Mouse (Mus musculus) testis, adult 2 months (tissue): Measurements from ENCODE around the gene Mrln. TPM values are rescaled to one million over a fixed set of nuclear protein-coding genes. Genes with fewer than 3 reads are reported as not detected.

Experiments
- H3K27ac ChIP-seq: fragments of 200-500 bp; 2 replicates; pipeline ENCODE4 v1.5.1; 2012; ENCODE audit warnings: low read depth, low read length; ENCODE audit not compliant: control insufficient read depth, insufficient read depth
- H3K27me3 ChIP-seq: fragments of 200-500 bp; 2 replicates; pipeline ENCODE4 v1.6.1; 2012; ENCODE audit warnings: mild to moderate bottlenecking, low read length, moderate library complexity; ENCODE audit not compliant: control insufficient read depth, insufficient read depth
- H3K36me3 ChIP-seq: fragments of 200-500 bp; 2 replicates; pipeline ENCODE4 v1.6.1; 2012; ENCODE audit warnings: mild to moderate bottlenecking, low read length; ENCODE audit not compliant: control insufficient read depth, insufficient read depth
- H3K4me1 ChIP-seq: fragments of 200-500 bp; 2 replicates; pipeline ENCODE4 v1.6.1; 2012; ENCODE audit warnings: low read length; ENCODE audit not compliant: control insufficient read depth, insufficient read depth
- H3K4me3 ChIP-seq: fragments of 200-500 bp; 2 replicates; pipeline ENCODE4 v1.5.1; 2012; ENCODE audit warnings: low read depth, mild to moderate bottlenecking, low read length, moderate library complexity, mixed read lengths; ENCODE audit not compliant: control insufficient read depth
- CTCF ChIP-seq: fragments of 200-500 bp; IDR thresholded peaks from 2 replicates; pipeline ENCODE4 v1.5.1; 2012; ENCODE audit warnings: low read depth, mild to moderate bottlenecking, inconsistent platforms, low read length, moderate library complexity; ENCODE audit not compliant: control insufficient read depth, insufficient read depth, insufficient replicate concordance
- POLR2A ChIP-seq: fragments of 200-500 bp; IDR thresholded peaks from 2 replicates; pipeline ENCODE4 v1.6.1; 2012; ENCODE audit warnings: low read depth, mild to moderate bottlenecking, inconsistent platforms, low read length, moderate library complexity; ENCODE audit not compliant: control insufficient read depth
- polyA plus RNA-seq: library from polyadenylated mRNA; depleted of rRNA; stranded (reverse); fragments of >200 nt; gene quantifications from 2 replicates; pipeline ENCODE4 v1.2.3, GENCODE M21; 2012

Mrln gene
- polyA plus RNA-seq, 1 experiment, result 1.6 TPM

- H3K27ac ChIP-seq, result no peak overlapping the region
- no peaks in the 10 kb centered on the region for H3K4me1 ChIP-seq
- H3K27me3 ChIP-seq, result no peaks in the 10 kb centered on the region
- no peaks in the 10 kb centered on the region for H3K36me3 ChIP-seq
- no peak for TF ChIP-seq POLR2A
- TF ChIP-seq CTCF, result no peak
- H3K4me3 ChIP-seq, result no peak overlapping the region
Measured at GRCm38 (mm10) chr10:70181279-70181972, 23.0 kb upstream of the Mrln start.

DNA sequence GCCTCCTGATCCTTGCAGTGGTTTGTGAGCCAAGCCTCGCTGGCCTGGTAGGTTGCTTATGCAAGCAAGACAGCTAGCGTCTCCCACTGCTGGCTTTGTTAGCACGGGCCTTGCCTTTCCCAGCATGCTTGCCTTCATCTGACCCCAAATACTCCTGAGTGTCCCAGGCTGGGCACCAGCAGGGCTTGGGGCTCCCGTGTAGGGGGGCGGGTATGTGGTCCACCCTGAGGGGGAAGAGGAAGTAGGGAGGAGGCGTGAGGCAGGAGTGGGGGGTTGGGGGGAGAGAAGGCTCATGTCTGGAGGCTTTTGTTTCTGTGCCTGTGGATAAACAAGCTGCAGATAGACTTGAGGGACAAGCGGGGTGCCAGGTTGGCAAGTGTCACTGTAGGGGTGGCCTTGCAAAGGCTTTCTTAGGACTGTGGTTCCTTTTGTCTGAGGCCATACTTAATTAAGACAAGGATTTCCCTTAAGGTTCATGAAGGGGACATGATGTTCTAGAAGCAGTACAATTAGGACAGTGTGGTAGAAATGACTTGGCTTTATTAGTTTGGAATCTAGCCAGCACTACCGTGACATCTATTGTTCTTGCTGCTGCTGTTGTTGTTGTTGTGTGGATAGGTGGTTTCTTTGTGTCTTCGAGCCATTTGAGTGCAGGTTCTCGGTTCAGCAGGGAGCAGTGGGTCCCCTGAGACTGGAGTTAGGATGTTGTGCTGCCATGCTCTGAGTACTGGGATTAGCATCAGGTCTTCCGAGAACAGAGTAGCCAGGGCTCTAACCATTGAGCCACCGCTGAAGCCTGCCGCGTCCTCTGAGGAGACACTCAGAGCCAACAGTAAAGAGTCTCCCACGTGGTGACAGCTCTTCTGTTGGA is 21.0 kb upstream of the Mrln start:
- Histone ChIP-seq H3K27ac (no peak overlapping the region), H3K36me3 (no peaks in the 10 kb centered on the region), H3K27me3 (no peaks in the 10 kb centered on the region), H3K4me3 (no peak overlapping the region), H3K4me1 (no peaks in the 10 kb centered on the region)
- TF ChIP-seq POLR2A, result no peak
- TF ChIP-seq CTCF, result no peak

DNA sequence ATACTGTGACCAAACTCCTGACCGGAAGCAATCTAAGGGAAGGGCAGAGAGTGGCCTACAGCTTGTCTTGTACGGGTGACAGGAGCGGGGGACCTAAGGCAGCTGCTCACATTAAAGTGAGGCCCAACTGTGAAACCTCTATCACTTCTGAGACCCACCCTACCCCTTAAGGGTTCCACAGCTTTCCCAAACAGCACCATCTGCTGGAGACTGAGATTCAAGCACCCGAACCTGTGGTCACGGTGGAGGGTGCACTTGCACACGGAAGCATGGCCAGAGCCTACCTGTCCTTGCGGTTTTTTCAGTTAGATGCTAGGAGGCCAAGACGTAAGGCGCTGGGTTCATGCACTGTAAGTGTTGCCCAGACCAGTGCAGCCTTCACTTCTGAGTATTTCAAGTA is 18.3 kb upstream of the Mrln start:
- Histone ChIP-seq H3K4me1 (no peaks in the 10 kb centered on the region), H3K36me3 (no peaks in the 10 kb centered on the region), H3K27me3 (no peaks in the 10 kb centered on the region), H3K4me3 (no peak overlapping the region), H3K27ac (no peak overlapping the region)
- TF ChIP-seq POLR2A (no peak), CTCF (peak; percentile 48; the same call in 1 of the 2 replicates)

- no peaks in the 10 kb centered on the region for H3K27me3 ChIP-seq
- no peak overlapping the region for H3K4me3 ChIP-seq
- no peaks in the 10 kb centered on the region for H3K36me3 ChIP-seq
- H3K27ac ChIP-seq, result no peak overlapping the region
- no peak for TF ChIP-seq CTCF
- no peak for TF ChIP-seq POLR2A
- no peaks in the 10 kb centered on the region for H3K4me1 ChIP-seq
Measured at GRCm38 (mm10) chr10:70186586-70186985, 17.9 kb upstream of the Mrln start.

- Histone ChIP-seq H3K27me3 (no peaks in the 10 kb centered on the region), H3K27ac (no peak overlapping the region), H3K36me3 (no peaks in the 10 kb centered on the region), H3K4me1 (no peaks in the 10 kb centered on the region), H3K4me3 (no peak overlapping the region)
- no peak for TF ChIP-seq CTCF
- no peak for TF ChIP-seq POLR2A
Measured at GRCm38 (mm10) chr10:70189864-70190263, 14.6 kb upstream of the Mrln start.

- no peak overlapping the region for H3K27ac ChIP-seq
- no peak overlapping the region for H3K4me3 ChIP-seq
- no peaks in the 10 kb centered on the region for H3K36me3 ChIP-seq
- no peak for TF ChIP-seq POLR2A
- TF ChIP-seq CTCF, result no peak
- H3K4me1 ChIP-seq, result no peaks in the 10 kb centered on the region; the same call in none of the 2 replicates
- no peaks in the 10 kb centered on the region for H3K27me3 ChIP-seq
Measured at GRCm38 (mm10) chr10:70194283-70194682, 10.2 kb upstream of the Mrln start.

DNA sequence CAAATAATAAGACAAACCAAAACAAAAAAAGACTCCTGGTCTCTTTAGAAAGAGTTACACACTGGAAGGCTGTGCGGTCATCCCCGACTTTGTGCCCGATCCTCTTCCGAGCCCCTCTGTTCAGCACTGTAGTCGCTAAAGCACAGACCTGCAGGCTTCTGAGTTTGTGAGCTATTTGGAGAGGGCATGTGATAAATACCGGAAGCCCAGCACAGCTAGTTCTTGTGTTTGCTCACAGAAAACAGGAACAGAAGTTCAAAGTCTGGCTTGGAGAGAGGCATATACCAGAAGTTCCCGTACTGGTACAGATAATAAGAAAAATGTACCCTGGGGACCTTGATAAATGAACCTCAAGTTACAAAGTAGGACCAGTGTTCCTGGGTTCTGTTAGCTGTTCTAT is 9.2 kb upstream of the Mrln start:
- H3K27me3 ChIP-seq, result no peaks in the 10 kb centered on the region
- TF ChIP-seq POLR2A (no peak), CTCF (no peak)
- H3K4me3 ChIP-seq, result no peak overlapping the region
- no peaks in the 10 kb centered on the region; the same call in none of the 2 replicates for H3K4me1 ChIP-seq
- no peak overlapping the region for H3K27ac ChIP-seq
- no peaks in the 10 kb centered on the region for H3K36me3 ChIP-seq
